Mouse (Mus musculus): ENCODE measurements at regions not wholly inside any gene's neighbourhood (a gene's known extent, or its start where the extent isn't known, plus 50 kb on each side); places are given as distances from the start of the nearest gene placed in this dataset.
"Not testable (repeated sequence)": the region's sequence is repeated elsewhere in the genome, so short reads cannot be mapped to it uniquely, and the experiment has no call there.

- Histone ChIP-seq H3K4me3 (no peak overlapping the region), H3K36me3 (no peaks in the 10 kb centered on the region), H3K27me3 (replicated peaks) (no peaks in the 10 kb centered on the region), H3K4me1 (peaks cover 22% of the 10 kb centered on the region), H3K9me3 (no peaks in the 10 kb centered on the region), H3K27ac (replicated peaks) (no peak overlapping the region), H3K4me2 (no peak overlapping the region), H3K9ac (no peak overlapping the region)
- WGBS = 83% methylated on average over 3 of the region's 3 CpGs
- no peak for ATAC-seq (ENCODE audit: extremely low read depth, insufficient number of reproducible peaks, low FRiP score, low TSS enrichment)
Observed at GRCm38 (mm10) chr1:136680173-136680572, 55.5 kb downstream of the Zfp281 start.

GRCm38 (mm10) chr1:136682311-136682710, 57.6 kb downstream of the Zfp281 start:
- not testable (repeated sequence) for H3K36me3 ChIP-seq; H3K9ac ChIP-seq; H3K27me3 ChIP-seq (replicated peaks); ATAC-seq (ENCODE audit: extremely low read depth, insufficient number of reproducible peaks, low FRiP score, low TSS enrichment); H3K4me3 ChIP-seq; H3K27ac ChIP-seq (replicated peaks); H3K4me2 ChIP-seq; H3K9me3 ChIP-seq
- peaks cover 23% of the 10 kb centered on the region for H3K4me1 ChIP-seq
- WGBS = 59% methylated on average over 10 of the region's 10 CpGs

GRCm38 (mm10) chr1:136683061-136683531, 58.4 kb downstream of the Zfp281 start:
- Histone ChIP-seq H3K4me3 (no peak overlapping the region), H3K27me3 (replicated peaks) (no peaks in the 10 kb centered on the region), H3K4me1 (peaks cover 23% of the 10 kb centered on the region), H3K9ac (no peak overlapping the region), H3K4me2 (peak overlapping the region; percentile 24), H3K9me3 (no peaks in the 10 kb centered on the region), H3K27ac (replicated peaks) (peak overlapping the region; percentile 68), H3K36me3 (no peaks in the 10 kb centered on the region)
- no peak for ATAC-seq (ENCODE audit: extremely low read depth, insufficient number of reproducible peaks, low FRiP score, low TSS enrichment)
- 72% methylated on average over 3 of the region's 3 CpGs for WGBS

- H3K27me3 ChIP-seq (replicated peaks) = no peaks in the 10 kb centered on the region
- no peaks in the 10 kb centered on the region for H3K36me3 ChIP-seq
- ATAC-seq (ENCODE audit: extremely low read depth, insufficient number of reproducible peaks, low FRiP score, low TSS enrichment) = no peak; the same call in 1 of the 2 replicates
- WGBS = 49% methylated on average over 10 of the region's 10 CpGs
- H3K4me3 ChIP-seq = no peak overlapping the region
- H3K4me2 ChIP-seq = peak overlapping the region; percentile 24
- peak overlapping the region; percentile 68 for H3K27ac ChIP-seq (replicated peaks)
- H3K9me3 ChIP-seq = no peaks in the 10 kb centered on the region
- peaks cover 26% of the 10 kb centered on the region for H3K4me1 ChIP-seq
- no peak overlapping the region for H3K9ac ChIP-seq
Observed at GRCm38 (mm10) chr1:136683561-136684131, 58.9 kb downstream of the Zfp281 start.

- H3K27ac ChIP-seq (replicated peaks) = no peak overlapping the region
- WGBS = 82% methylated on average over 5 of the region's 5 CpGs
Observed at GRCm38 (mm10) chr1:136684481-136684880, 59.8 kb downstream of the Zfp281 start.

GRCm38 (mm10) chr1:136685191-136686060, 60.7 kb downstream of the Zfp281 start:
- ATAC-seq (ENCODE audit: extremely low read depth, insufficient number of reproducible peaks, low FRiP score, low TSS enrichment) = no peak
- no peaks in the 10 kb centered on the region for H3K36me3 ChIP-seq
- 46% methylated on average over 13 of the region's 13 CpGs for WGBS
- H3K9me3 ChIP-seq = no peaks in the 10 kb centered on the region
- peak overlapping the region; percentile 39 for H3K4me2 ChIP-seq
- H3K27ac ChIP-seq (replicated peaks) = peak overlapping the region; percentile 2; the same call in 1 of the 2 replicates
- H3K4me1 ChIP-seq = peaks cover 26% of the 10 kb centered on the region
- no peak overlapping the region for H3K4me3 ChIP-seq
- H3K9ac ChIP-seq = peak overlapping the region; percentile 40; the same call in 1 of the 2 replicates
- no peaks in the 10 kb centered on the region for H3K27me3 ChIP-seq (replicated peaks)

More at GRCm38 (mm10) chr1:136684481-136684880, 59.8 kb downstream of the Zfp281 start:
- Histone ChIP-seq H3K27me3 (replicated peaks) (no peaks in the 10 kb centered on the region), H3K4me1 (peaks cover 26% of the 10 kb centered on the region), H3K9ac (no peak overlapping the region), H3K9me3 (no peaks in the 10 kb centered on the region), H3K4me3 (no peak overlapping the region), H3K4me2 (no peak overlapping the region), H3K36me3 (no peaks in the 10 kb centered on the region)
- no peak for ATAC-seq (ENCODE audit: extremely low read depth, insufficient number of reproducible peaks, low FRiP score, low TSS enrichment)

- no peak for ATAC-seq (ENCODE audit: extremely low read depth, insufficient number of reproducible peaks, low FRiP score, low TSS enrichment)
- no peaks in the 10 kb centered on the region for H3K9me3 ChIP-seq
Observed at GRCm38 (mm10) chr1:136686467-136686866, 61.8 kb downstream of the Zfp281 start.

GRCm38 (mm10) chr1:136690068-136690467, 65.4 kb downstream of the Zfp281 start:
- peaks cover 11% of the 10 kb centered on the region for H3K4me1 ChIP-seq
- H3K27me3 ChIP-seq (replicated peaks) = no peaks in the 10 kb centered on the region
- WGBS = 41% methylated on average over 2 of the region's 2 CpGs
- H3K9me3 ChIP-seq = no peaks in the 10 kb centered on the region
- no peak overlapping the region for H3K27ac ChIP-seq (replicated peaks)
- no peak for ATAC-seq (ENCODE audit: extremely low read depth, insufficient number of reproducible peaks, low FRiP score, low TSS enrichment)
- no peak overlapping the region for H3K4me3 ChIP-seq
- no peak overlapping the region for H3K9ac ChIP-seq
- no peaks in the 10 kb centered on the region for H3K36me3 ChIP-seq
- no peak overlapping the region for H3K4me2 ChIP-seq

More at GRCm38 (mm10) chr1:136686467-136686866, 61.8 kb downstream of the Zfp281 start:
- no peaks in the 10 kb centered on the region for H3K27me3 ChIP-seq (replicated peaks)
- H3K9ac ChIP-seq = no peak overlapping the region
- H3K4me2 ChIP-seq = no peak overlapping the region
- peaks cover 26% of the 10 kb centered on the region for H3K4me1 ChIP-seq
- H3K36me3 ChIP-seq = no peaks in the 10 kb centered on the region
- no peak overlapping the region for H3K27ac ChIP-seq (replicated peaks)
- no peak overlapping the region for H3K4me3 ChIP-seq

- no peak overlapping the region for H3K27ac ChIP-seq (replicated peaks)
- no peaks in the 10 kb centered on the region for H3K27me3 ChIP-seq (replicated peaks)
- WGBS = 36% methylated on average over 5 of the region's 5 CpGs
- no peaks in the 10 kb centered on the region for H3K9me3 ChIP-seq
- H3K4me1 ChIP-seq = peaks cover 18% of the 10 kb centered on the region
- no peak overlapping the region for H3K4me2 ChIP-seq
- H3K9ac ChIP-seq = no peak overlapping the region
- no peaks in the 10 kb centered on the region for H3K36me3 ChIP-seq
- no peak overlapping the region for H3K4me3 ChIP-seq
- ATAC-seq (ENCODE audit: extremely low read depth, insufficient number of reproducible peaks, low FRiP score, low TSS enrichment) = no peak
Observed at GRCm38 (mm10) chr1:136693421-136693820, 68.7 kb downstream of the Zfp281 start.

- Histone ChIP-seq H3K27me3 (replicated peaks) (no peaks in the 10 kb centered on the region), H3K9ac (no peak overlapping the region), H3K9me3 (no peaks in the 10 kb centered on the region), H3K36me3 (no peaks in the 10 kb centered on the region), H3K4me1 (peaks cover 24% of the 10 kb centered on the region), H3K27ac (replicated peaks) (no peak overlapping the region), H3K4me2 (no peak overlapping the region), H3K4me3 (no peak overlapping the region)
- ATAC-seq (ENCODE audit: extremely low read depth, insufficient number of reproducible peaks, low FRiP score, low TSS enrichment) = no peak
- WGBS = 66% methylated on average over 7 of the region's 7 CpGs
Observed at GRCm38 (mm10) chr1:136694983-136695382, 70.3 kb downstream of the Zfp281 start.

- WGBS = 10% methylated on average over 19 of the region's 19 CpGs
- ATAC-seq (ENCODE audit: extremely low read depth, insufficient number of reproducible peaks, low FRiP score, low TSS enrichment) = no peak
- H3K4me1 ChIP-seq = peaks cover 24% of the 10 kb centered on the region
- H3K36me3 ChIP-seq = no peaks in the 10 kb centered on the region
- peak overlapping the region; percentile 66 for H3K4me2 ChIP-seq
- no peaks in the 10 kb centered on the region for H3K9me3 ChIP-seq
- peak overlapping the region; percentile 30 for H3K4me3 ChIP-seq
- H3K27me3 ChIP-seq (replicated peaks) = no peaks in the 10 kb centered on the region
- peak overlapping the region; percentile 68 for H3K9ac ChIP-seq
- no peak overlapping the region for H3K27ac ChIP-seq (replicated peaks)
Observed at GRCm38 (mm10) chr1:136696077-136696641, 71.5 kb downstream of the Zfp281 start.

All from heart, embryonic 13.5 days (tissue).